Mouse (Mus musculus) fat pad, adult 2 months (tissue): ENCODE results near the gene Sars.

Experiments
- DNase-seq: peaks from one replicate; pipeline ENCODE4 v3.0.0-alpha.2; 2011; ENCODE audit warnings: low read depth, low spot score; ENCODE audit errors: extremely low read depth

Gene Sars

GRCm38 (mm10) chr3:108424944-108425623 lies 19.9 kb downstream of the Sars start:
- DNase-seq: no peak

- no peak for DNase-seq
Measured at GRCm38 (mm10) chr3:108423844-108424801, 20.9 kb downstream of the Sars start.

GRCm38 (mm10) chr3:108423006-108423405 lies 22.0 kb downstream of the Sars start:
- DNase-seq: no peak

- DNase-seq: no peak
Measured at GRCm38 (mm10) chr3:108415831-108416223, 29.2 kb downstream of the Sars start.

GRCm38 (mm10) chr3:108414857-108415830 lies 29.9 kb downstream of the Sars start, which contains the start of gene Celsr2:
Celsr2 (minus strand) TSS chr3:108415552.
- DNase-seq: no peak

- DNase-seq: no peak
Measured at GRCm38 (mm10) chr3:108413634-108414360, 31.2 kb downstream of the Sars start.

- DNase-seq: no peak
Measured at GRCm38 (mm10) chr3:108411754-108412121, 33.3 kb downstream of the Sars start.

GRCm38 (mm10) chr3:108411026-108411753 lies 33.8 kb downstream of the Sars start:
- no peak for DNase-seq

- no peak for DNase-seq
Measured at GRCm38 (mm10) chr3:108410359-108410714, 34.7 kb downstream of the Sars start.

- DNase-seq: no peak
Measured at GRCm38 (mm10) chr3:108409656-108410358, 35.2 kb downstream of the Sars start.

GRCm38 (mm10) chr3:108408517-108409008 lies 36.4 kb downstream of the Sars start:
- DNase-seq: peak; percentile 62

GRCm38 (mm10) chr3:108406306-108406885 lies 38.6 kb downstream of the Sars start:
- DNase-seq: no peak

GRCm38 (mm10) chr3:108405536-108406305 lies 39.3 kb downstream of the Sars start:
- DNase-seq: peak; percentile 95

- DNase-seq: no peak
Measured at GRCm38 (mm10) chr3:108402528-108402920, 42.5 kb downstream of the Sars start.

- DNase-seq: peak; percentile 91
Measured at GRCm38 (mm10) chr3:108401692-108402527, 43.1 kb downstream of the Sars start.

- DNase-seq: no peak
Measured at GRCm38 (mm10) chr3:108400442-108400841, 44.6 kb downstream of the Sars start.

- DNase-seq: no peak
Measured at GRCm38 (mm10) chr3:108398281-108398680, 46.7 kb downstream of the Sars start.
